Mouse (Mus musculus) left cerebral cortex, postnatal 36 days (tissue): ENCODE measurements around the gene Robo1. TPM values are rescaled to one million over a fixed set of nuclear protein-coding genes. Genes with fewer than 3 reads are reported as not detected.

Experiments used
- DNase-seq, 2 experiments: peaks; one replicate each; pipeline ENCODE4 v3.0.0; 2021 to 2022; ENCODE audit warnings: low spot score in 2 of 2, mixed read lengths in 1 of 2
- intact Hi-C: fragments of 180-260 bp; cut with DNase I; formaldehyde crosslinking; loops from one replicate; pipeline ENCODE4 v1.15.1; 2025
- total RNA-seq, 2 experiments: library from RNA; stranded (reverse); gene quantifications; 2 replicates each; pipeline ENCODE4 v1.2.3; 2021

The Robo1 gene
- 10 to 100 TPM; 50.7 to 69.6 TPM for total RNA-seq

GRCm38 (mm10) chr16:72307537-72308330 is at the start of gene Robo1:
Gene Robo1, plus strand, starts transcription at chr16:72308306.
- DNase-seq = peak; percentile 6 to 13
- intact Hi-C loops = no loop called here

DNA sequence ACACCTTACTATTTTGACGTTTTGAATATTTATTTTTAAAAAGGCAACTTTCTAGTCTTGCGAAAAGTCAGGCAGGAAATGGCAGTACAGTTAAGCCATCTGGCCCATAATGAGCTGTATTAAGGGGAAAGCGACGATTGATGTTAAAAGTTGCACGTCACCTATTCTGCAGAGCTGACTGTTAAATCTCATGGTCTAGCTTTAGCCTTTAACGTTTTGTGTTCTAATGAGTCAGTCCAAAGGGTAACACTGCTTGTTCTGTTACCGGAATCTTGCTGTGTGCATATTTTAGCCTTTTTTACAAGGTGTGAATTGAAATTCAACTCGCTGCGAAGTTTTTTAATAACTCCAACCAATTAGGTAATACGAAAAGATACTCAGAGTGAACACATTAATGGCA is 40.3 kb upstream of the Robo1 start:
- no peak for DNase-seq
- intact Hi-C loops = no loop called here

DNA sequence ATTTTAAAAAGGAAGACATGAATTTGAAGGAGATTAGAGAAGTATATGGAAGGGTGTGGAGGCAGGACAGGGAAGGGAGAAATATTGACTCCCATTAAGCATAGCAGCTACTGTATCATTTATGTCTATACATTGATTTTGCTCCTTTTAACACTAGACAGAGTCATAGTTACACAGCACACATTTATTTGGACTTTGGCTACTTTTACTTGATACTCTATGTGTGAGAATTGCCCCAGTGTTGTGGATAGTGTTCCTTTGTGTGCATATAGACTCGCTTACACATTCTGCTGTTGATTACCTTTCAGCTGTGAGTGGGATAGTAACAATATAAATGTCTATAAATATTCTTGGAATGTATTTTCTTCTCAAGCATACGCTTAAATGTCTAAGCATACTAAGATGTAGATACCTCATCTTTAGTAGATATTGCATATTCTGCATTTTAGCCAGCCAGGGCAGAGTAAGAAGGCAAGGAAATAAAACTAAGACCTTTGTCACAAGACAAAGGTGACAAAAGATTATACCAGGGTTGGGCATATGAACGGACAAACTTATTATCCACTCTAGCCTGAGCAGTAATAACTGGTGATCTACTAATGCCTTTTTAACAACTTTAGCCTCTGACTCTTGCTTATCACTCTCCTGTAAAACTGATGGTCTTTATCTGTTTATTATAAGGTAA is 31.6 kb upstream of the Robo1 start:
- DNase-seq = no peak
- intact Hi-C loops = no loop called here

GRCm38 (mm10) chr16:72308331-72308668 is 194 bp downstream of the Robo1 start:
- peak; percentile 24 to 35 for DNase-seq
- intact Hi-C loops = no loop called here

DNA sequence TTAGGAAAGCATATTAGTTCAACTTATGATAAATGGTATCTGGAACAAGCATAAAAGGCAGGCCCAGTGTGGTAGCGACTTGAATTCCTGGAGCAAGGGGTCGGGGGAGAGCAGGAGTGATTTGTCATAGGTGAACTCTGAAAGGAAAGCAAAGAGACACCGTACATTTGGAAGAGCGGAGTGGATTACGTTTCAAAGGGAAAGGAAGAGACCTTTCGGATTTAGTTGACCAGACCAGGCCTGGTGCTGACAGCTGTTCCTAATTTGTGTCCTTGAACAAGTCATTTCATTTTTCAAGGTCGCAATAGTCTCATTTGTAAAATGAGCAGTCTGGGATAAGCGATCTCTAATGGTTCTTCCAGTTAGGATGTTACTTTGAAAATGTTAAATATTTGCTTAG is 19.2 kb downstream of the Robo1 start:
- intact Hi-C loops = no loop called here
- no peak for DNase-seq

DNA sequence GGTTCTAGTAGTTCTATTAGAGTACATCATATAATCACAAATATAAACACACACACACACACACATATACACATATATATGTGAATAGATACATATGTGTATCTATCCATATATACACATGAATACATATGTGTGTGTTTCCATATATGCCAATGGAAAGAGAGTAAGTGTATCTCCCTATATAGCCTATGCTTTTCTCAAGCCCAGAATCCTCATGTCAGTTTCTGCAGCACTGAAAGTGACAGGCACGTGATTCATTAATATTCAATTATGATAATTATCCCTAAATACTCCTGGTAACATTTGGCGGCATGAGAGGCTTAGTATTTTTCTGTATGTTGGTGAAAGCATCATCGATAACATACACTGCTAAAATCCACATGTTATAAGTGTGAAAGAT is 20.5 kb downstream of the Robo1 start:
- DNase-seq = no peak
- intact Hi-C loops = no loop called here

DNA sequence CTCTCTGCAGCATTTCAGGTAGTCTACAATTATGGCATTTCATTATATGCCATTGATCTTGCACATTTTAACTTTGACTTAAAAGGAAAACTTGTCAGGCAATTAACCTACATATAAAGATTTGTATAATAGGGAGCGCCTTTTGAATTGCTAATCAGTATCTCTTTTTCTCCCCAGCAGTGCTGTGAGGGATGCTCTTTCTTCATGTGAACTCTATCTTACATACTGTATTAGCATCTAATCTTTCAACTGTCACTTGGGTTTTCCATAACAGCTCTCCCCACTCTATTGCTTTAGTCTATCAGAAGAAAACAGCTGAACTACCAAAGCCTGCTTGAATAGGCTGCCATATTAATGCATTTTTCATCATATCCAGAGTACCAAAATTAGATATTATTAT is 29.7 kb downstream of the Robo1 start:
- no peak for DNase-seq
- intact Hi-C loops = no loop called here

DNA sequence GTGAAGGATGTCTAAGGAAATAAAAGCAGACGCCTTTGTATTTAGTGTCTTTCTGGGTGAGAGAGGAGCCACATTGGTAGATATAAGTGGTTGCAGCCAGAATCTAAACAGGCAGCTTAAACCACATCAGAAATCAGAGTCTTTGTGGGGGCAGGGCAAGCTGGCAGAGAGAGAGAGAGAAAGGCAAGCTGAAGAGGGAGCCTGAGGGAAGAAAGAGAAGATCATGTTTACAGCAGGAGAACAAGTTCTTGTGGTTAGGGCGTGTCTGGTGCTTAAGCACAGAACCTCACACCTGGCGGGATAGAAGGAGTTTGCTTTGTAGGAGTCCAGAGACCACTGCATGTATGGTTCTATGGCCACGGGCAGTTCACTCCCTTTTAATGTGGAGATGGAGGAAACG is 42.3 kb downstream of the Robo1 start:
- intact Hi-C loops = loop anchor here (10.0 kb wide), 1 partner anchor 254 kb away; no protein-coding TSS in a partner anchor
- DNase-seq = no peak

DNA sequence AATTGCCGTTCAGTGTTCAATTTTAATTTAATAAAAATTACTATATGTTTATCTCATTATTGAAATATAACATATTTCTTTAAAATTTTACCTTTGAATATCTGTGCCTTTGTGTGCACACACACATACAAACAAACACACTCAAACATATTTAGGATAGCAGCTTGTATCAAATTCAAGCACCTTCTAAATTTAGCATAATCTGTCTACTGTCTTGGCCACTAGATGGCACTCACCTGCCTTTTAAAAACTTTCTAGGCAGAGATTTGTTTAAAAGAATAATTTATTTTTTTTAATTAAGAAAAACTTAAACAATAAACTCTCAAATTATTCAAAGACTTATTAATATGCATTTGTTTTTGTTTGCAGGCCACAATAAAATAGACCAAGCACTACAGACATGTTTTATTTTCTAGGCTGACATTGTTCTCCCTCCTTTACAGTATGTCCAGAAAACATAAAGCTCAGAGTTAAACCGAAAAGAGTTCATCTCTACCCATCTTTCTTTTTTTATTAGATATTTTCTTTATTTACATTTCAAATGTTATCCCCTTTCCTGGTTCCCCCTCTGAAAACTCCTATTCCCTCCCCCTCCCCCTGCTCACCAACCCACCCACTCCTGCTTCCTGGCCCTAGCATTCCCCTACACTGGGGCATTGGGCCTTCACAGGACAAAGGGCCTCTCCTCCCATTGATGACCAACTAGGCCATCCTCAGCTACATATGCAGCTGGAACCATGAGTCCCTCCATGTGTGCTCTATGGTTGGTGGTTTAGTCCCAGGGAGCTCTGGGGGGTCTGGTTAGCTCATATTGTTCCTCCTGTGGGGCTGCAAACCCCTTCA is 48.6 kb downstream of the Robo1 start:
- DNase-seq = no peak
- intact Hi-C loops = loop anchor here (5.0 to 10.0 kb wide), 2 partner anchors 248 to 621 kb away; no protein-coding TSS in a partner anchor

- DNase-seq = no peak
- intact Hi-C loops = no loop called here
These were observed 68.8 kb downstream of the Robo1 start for GRCm38 (mm10) chr16:72376896-72377295.

GRCm38 (mm10) chr16:72381819-72382218 is 73.7 kb downstream of the Robo1 start:
- DNase-seq = no peak
- intact Hi-C loops = no loop called here

GRCm38 (mm10) chr16:72383566-72383965 is 75.5 kb downstream of the Robo1 start:
- intact Hi-C loops = no loop called here
- no peak for DNase-seq

- intact Hi-C loops = no loop called here
- no peak for DNase-seq
These were observed 85.4 kb downstream of the Robo1 start for GRCm38 (mm10) chr16:72393512-72393911.

DNA sequence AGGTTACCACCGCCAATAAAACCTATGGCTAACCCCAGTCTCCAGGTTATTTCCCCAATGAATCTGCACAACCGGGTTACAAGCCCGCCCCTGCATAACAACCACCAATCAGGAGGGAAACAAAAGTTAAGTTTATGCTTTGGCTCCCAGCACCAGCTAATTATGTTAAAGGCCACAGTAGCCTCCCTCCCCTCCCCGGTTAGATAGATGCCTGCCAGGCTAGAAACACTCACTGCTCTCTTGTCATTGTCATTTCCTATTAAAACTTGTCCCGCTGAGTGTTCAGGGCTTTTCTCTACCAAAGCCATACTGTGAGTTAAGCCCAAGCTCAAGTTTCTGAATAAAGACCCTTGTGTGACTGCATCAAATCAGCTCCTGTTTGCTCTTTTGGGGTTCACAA is 90.7 kb downstream of the Robo1 start:
- intact Hi-C loops = no loop called here
- DNase-seq = no peak

GRCm38 (mm10) chr16:72402381-72402780 is 94.3 kb downstream of the Robo1 start:
- DNase-seq = no peak
- intact Hi-C loops = no loop called here

DNA sequence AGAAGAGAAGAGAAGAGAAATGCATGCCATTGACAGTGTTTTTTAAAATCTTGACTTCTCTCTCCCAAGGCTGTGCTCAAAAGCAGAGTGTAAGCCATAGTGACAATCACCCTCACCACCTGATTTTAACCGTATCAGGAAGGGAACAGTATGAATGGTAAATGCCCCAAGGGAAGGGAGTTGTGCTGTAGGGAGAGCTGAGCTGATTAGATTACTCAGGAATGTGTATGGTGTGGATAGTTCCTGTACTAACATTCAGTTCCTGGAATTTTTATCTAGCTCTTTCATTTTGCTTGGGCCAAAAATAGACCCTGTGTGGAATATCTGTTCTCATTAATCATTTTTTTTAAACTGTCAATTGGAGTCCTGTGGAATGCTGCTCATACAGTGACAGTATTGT is 101.7 kb downstream of the Robo1 start:
- intact Hi-C loops = no loop called here
- no peak for DNase-seq

GRCm38 (mm10) chr16:72411669-72412270 is 103.7 kb downstream of the Robo1 start:
- no peak for DNase-seq
- intact Hi-C loops = no loop called here

GRCm38 (mm10) chr16:72412879-72413278 is 104.8 kb downstream of the Robo1 start:
- no peak for DNase-seq
- intact Hi-C loops = no loop called here

DNA sequence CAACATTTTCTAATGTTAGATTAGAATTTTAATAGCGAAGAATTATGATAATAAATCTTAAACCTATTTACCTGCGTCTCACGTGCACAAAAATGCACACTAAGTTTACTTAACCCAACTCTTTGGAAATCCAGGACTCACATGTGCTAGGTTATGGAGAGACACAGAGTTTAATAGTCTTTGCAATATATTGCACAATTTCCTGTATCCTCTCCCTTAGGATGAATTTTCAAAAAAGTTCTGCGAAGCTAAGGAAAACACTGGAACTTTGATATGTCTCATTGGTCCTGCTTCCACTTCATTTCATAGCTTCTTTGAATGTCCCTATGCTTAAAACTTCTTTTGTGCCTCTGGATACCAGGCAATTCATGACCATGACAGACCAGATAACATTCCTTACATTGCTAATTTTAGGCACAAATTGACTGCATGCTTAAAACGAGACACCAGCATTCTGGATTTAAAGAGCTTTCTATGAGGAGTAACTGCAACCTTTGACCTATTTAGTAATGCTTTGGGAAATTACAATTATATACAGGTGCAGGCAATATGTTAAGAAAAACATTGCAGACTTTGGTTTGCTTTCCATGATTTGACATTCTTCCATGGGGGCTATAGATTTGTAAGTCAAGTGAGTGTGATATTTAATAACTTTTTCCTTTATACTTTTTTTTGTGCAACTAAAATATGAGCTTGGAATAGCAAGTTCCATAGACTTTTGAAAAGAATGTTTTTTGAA is 111.4 kb downstream of the Robo1 start:
- DNase-seq = no peak
- intact Hi-C loops = no loop called here
